Mouse (Mus musculus) adrenal gland, postnatal 14 days (tissue): Measurements from ENCODE around the gene Mipep. TPM values are rescaled to one million over a fixed set of nuclear protein-coding genes. Genes with fewer than 3 reads are reported as not detected.

Source experiments
- total RNA-seq: library from RNA; stranded (reverse); gene quantifications from 2 replicates; pipeline ENCODE4 v1.2.3, GENCODE M21; 2021

Gene Mipep
- total RNA-seq, 1 experiment from 2014 or later, result 53.8 TPM

Other genes with a start within 250 kb of the Mipep start
- 110 and 120 TPM in 2 replicates for gene Spata13, start 150.6 kb upstream of the Mipep start, total RNA-seq
- gene C1qtnf9, start 16.4 kb upstream of the Mipep start, total RNA-seq, result 18.4 and 25.7 TPM in 2 replicates